Mouse (Mus musculus): ENCODE data around the gene Wrnip1.

- TF ChIP-seq CTCF (IDR thresholded peaks at IDR 0.05; ENCODE audit: extremely low read depth, insufficient read depth, insufficient read length, insufficient replicate concordance) (no peak), POLR2A (IDR thresholded peaks at IDR 0.05; ENCODE audit: low read depth, low read length) (no peak)
Observed at GRCm38 (mm10) chr13:32797085-32797484, 4.8 kb upstream of the Wrnip1 start.

Measured in spleen, adult 2 months (tissue).